ENCODE assay signal across 10 mouse cellular contexts in the genomic region with DNA sequence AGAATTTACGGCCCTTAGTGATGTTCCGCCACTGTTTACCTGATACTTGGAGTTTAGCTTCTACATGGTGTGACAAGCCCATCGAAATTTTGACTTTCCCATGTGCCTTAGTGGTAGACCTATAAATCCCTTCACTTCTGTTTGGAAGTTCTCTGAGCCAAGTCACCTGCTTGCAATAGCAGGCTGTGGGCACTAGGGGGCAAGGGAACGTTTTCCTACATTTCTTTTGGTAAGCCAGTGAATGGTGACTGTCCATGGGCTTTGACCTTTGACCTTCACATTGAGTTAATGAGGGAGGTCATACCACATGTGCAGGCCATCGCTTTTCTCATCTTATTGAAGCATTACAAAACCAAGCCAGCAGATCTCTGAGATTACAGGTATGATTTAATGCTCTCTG. TPM values are rescaled to one million over a fixed set of nuclear protein-coding genes. Genes with fewer than 3 reads are reported as not detected.
DNase-seq lines count a peak whose midpoint lies in the region; ATAC-seq and TF ChIP-seq lines count a peak whose summit lies in the region.
"Had no signal": no experiment of that assay in that cellular context is flagged by ENCODE, and none has a peak within 500 bp of the region (broad histone marks: within the 10 kb centered on the region; RNA-seq: fewer than 3 reads in every experiment).

No protein-coding gene starts in this region.

- H3K4me3 ChIP-seq in lung, adult 2 months (replicated peaks; ENCODE audit: extremely low read depth, low read depth, low read length) = no peak overlapping the region
- H3K4me3 ChIP-seq: hindbrain, embryonic 15.5 days had no signal

- no peak for TF ChIP-seq POLR2A in lung, adult 2 months (IDR thresholded peaks at IDR 0.05; ENCODE audit: borderline replicate concordance, extremely low read depth, low read depth, low read length)

- H3K4me1 ChIP-seq in lung, adult 2 months (ENCODE audit: control insufficient read depth, insufficient read depth, low read length) = no peaks in the 10 kb centered on the region

- peak; percentile 55 for DNase-seq in urinary bladder, postnatal 25 days (ENCODE audit: low spot score)
- DNase-seq in urinary bladder, postnatal 10 days (ENCODE audit: low spot score) = no peak
- DNase-seq in adrenal gland, postnatal 14 days = peak; percentile 78
- DNase-seq in embryo, embryonic 9.5 days (ENCODE audit: extremely low spot score) = peak; percentile 73
- peak; percentile 77 to 84 for DNase-seq in kidney, adult 8-10 months
- DNase-seq in lung, adult 2 months = peak; percentile 69
- peak; percentile 29 for DNase-seq in right cerebral cortex, postnatal 4 days

- peak; percentile 92 for TF ChIP-seq CTCF in lung, adult 2 months (IDR thresholded peaks at IDR 0.05; ENCODE audit: insufficient read depth, low read length)

- no peak for ATAC-seq in megakaryocyte-erythroid progenitor cell, adult 5-6 weeks (replicated peaks; ENCODE audit: low FRiP score, low TSS enrichment, poor library complexity, severe bottlenecking)

- WGBS in lung, adult 2 months = 52% methylated on average over 5 of the region's 5 CpGs

RNA-seq across cellular contexts. Expression of gene 1700020N01Rik, which starts 8.0 kb away (rescaled TPM):
- not detected in 2 replicates for total RNA-seq in adrenal gland, postnatal 14 days (2021)
- polyA plus RNA-seq in lung, adult 2 months (2012; rRNA removed) = not detected in 2 replicates
- total RNA-seq in megakaryocyte-erythroid progenitor cell, adult 5-6 weeks (2014; fragmentation: Nextera tagmentation) = not detected in 2 replicates
- not detected in 2 replicates for total RNA-seq in megakaryocyte-erythroid progenitor cell, adult 5-6 weeks (2017)
- polyA plus RNA-seq: hindbrain, embryonic 15.5 days; stomach, embryonic 16.5 days had no signal
